Mouse (Mus musculus): Measurements from ENCODE around the gene Cd163. TPM values are rescaled to one million over a fixed set of nuclear protein-coding genes. Genes with fewer than 3 reads are reported as not detected.
A peak's percentile ranks its signal among the peaks of the same experiment; 100 is the strongest.

Gene Cd163
- total RNA-seq, 4 experiments from 2014 or later, result 8.5 to 14.7 (median 11.9) TPM

- no peak for DNase-seq (ENCODE audit: low spot score)
Measured at GRCm38 (mm10) chr6:124360549-124360948, 56.1 kb downstream of the Cd163 start.

- DNase-seq (ENCODE audit: low spot score), result no peak
Measured at GRCm38 (mm10) chr6:124364328-124364727, 59.9 kb downstream of the Cd163 start.

GRCm38 (mm10) chr6:124373584-124374206, 69.2 kb downstream of the Cd163 start:
- peak; percentile 26 for DNase-seq (ENCODE audit: low spot score)

GRCm38 (mm10) chr6:124374683-124375082, 70.2 kb downstream of the Cd163 start:
- no peak for DNase-seq (ENCODE audit: low spot score)

GRCm38 (mm10) chr6:124375435-124375884, 71.0 kb downstream of the Cd163 start:
- DNase-seq (ENCODE audit: low spot score), result peak; percentile 68

- DNase-seq (ENCODE audit: low spot score), result no peak
Measured at GRCm38 (mm10) chr6:124376311-124376710, 71.9 kb downstream of the Cd163 start.

GRCm38 (mm10) chr6:124377494-124378255, 73.2 kb downstream of the Cd163 start:
- no peak for DNase-seq (ENCODE audit: low spot score)

GRCm38 (mm10) chr6:124379331-124379730, 74.9 kb downstream of the Cd163 start:
- DNase-seq (ENCODE audit: low spot score), result peak; percentile 61

Other genes starting within 250 kb of the Cd163 start
- gene Vmn2r27, start 72.8 kb upstream of the Cd163 start, total RNA-seq (2022), result not detected
- gene Pex5, start 110.4 kb downstream of the Cd163 start, total RNA-seq (2022), result 10 to 100 TPM; 21.3 to 25.4 (median 23.6) TPM
- 1 to 10 TPM in 1 of 4 experiments, under 1 TPM in 3; 0.24 to 1.4 (median 0.56) TPM for gene Clstn3, start 160.1 kb downstream of the Cd163 start, total RNA-seq (2022)
- gene C1rl, start 188.5 kb downstream of the Cd163 start, total RNA-seq (2022), result 1 to 10 TPM; 1.1 to 2.1 (median 1.9) TPM
- gene C1ra, start 207.7 kb downstream of the Cd163 start, total RNA-seq (2022), result 10 to 100 TPM; 11.2 to 14.1 (median 13.0) TPM
- gene C1s1, start 237.7 kb downstream of the Cd163 start, total RNA-seq (2022), result 10 to 100 TPM; 21.5 to 26.8 (median 24.0) TPM

Data from heart, adult 8-10 months (tissue).